Mouse (Mus musculus) thymus, adult 2 months (tissue): Measurements from ENCODE around the gene Ptdss2. TPM values are rescaled to one million over a fixed set of nuclear protein-coding genes. Genes with fewer than 3 reads are reported as not detected.

ENCODE experiments used
- DNase-seq: peaks from one replicate; pipeline ENCODE4 v3.0.0; 2021
- H3K27ac ChIP-seq: fragments of 200-500 bp; 2 replicates; pipeline ENCODE4 v1.5.1; 2012; ENCODE audit warnings: low read length, control low read depth; ENCODE audit not compliant: control insufficient read depth, insufficient read depth
- H3K27me3 ChIP-seq: fragments of 200-500 bp; 2 replicates; pipeline ENCODE4 v1.6.1; 2012; ENCODE audit warnings: mild to moderate bottlenecking, low read length, moderate library complexity, mixed read lengths; ENCODE audit not compliant: control insufficient read depth, insufficient read depth
- H3K36me3 ChIP-seq: fragments of 200-500 bp; 2 replicates; pipeline ENCODE4 v1.6.1; 2012; ENCODE audit warnings: mild to moderate bottlenecking, low read length, moderate library complexity; ENCODE audit not compliant: control insufficient read depth, insufficient read depth
- H3K4me1 ChIP-seq: fragments of 200-500 bp; replicated peaks from 2 replicates; pipeline ENCODE4 v1.6.1; 2012; ENCODE audit warnings: low read length; ENCODE audit not compliant: control insufficient read depth, insufficient read depth
- H3K4me3 ChIP-seq: fragments of 200-500 bp; 2 replicates; pipeline ENCODE4 v1.5.1; 2012; ENCODE audit warnings: mild to moderate bottlenecking, low read length, control low read depth, moderate library complexity; ENCODE audit not compliant: control insufficient read depth, insufficient read depth
- CTCF ChIP-seq: fragments of 200-500 bp; IDR thresholded peaks from 2 replicates; pipeline ENCODE4 v1.5.1; 2012; ENCODE audit warnings: mild to moderate bottlenecking, control low read depth, low read length, moderate library complexity, borderline replicate concordance; ENCODE audit not compliant: control insufficient read depth, poor library complexity, insufficient read depth; ENCODE audit errors: extremely low read depth
- POLR2A ChIP-seq: fragments of 200-500 bp; IDR thresholded peaks from 2 replicates; pipeline ENCODE4 v1.6.1; 2012; ENCODE audit warnings: mild to moderate bottlenecking, low read length, control low read depth, moderate library complexity; ENCODE audit not compliant: control insufficient read depth, poor library complexity, insufficient read depth; ENCODE audit errors: extremely low read depth
- WGBS: fragments of 180-500 bp; shearing (Covaris S2); methylation state at CpG from one replicate; pipeline ENCODE4 v1.1.7; 2018; 5-methylcytosine and 5-hydroxymethylcytosine counted together
- polyA plus RNA-seq: library from polyadenylated mRNA; depleted of rRNA; stranded (reverse); fragments of >200 nt; gene quantifications from 2 replicates; pipeline ENCODE4 v1.2.3, GENCODE M21; 2012

The Ptdss2 gene
- polyA plus RNA-seq, 1 experiment, result 33.8 TPM

DNA sequence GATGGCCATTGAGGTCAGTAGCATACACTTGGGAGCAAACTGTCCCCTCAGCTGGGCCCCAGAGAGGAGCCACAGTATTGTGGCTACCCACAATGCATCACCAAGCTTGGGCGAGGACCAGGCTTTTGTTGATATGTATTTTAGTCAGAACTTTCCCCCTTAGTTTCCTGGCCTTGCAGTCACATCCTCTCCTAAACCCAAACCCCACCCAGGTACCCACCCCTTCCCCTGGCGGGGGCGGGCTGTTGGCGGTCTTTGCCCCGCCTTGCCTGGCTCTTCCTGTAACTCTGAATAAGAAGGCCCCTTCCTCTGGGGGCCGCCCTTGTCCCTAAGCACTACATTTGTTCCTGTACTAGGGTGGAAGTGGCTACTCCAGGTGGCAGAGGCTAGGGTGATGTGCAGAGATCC is 25.5 kb upstream of the Ptdss2 start:
- Histone ChIP-seq H3K4me3 (peak overlapping the region; percentile 53), H3K27me3 (no peaks in the 10 kb centered on the region), H3K36me3 (no peaks in the 10 kb centered on the region), H3K27ac (peak overlapping the region; percentile 92), H3K4me1 (peaks cover 42% of the 10 kb centered on the region)
- peak; percentile 96 for DNase-seq
- 4% methylated on average over 6 of the region's 6 CpGs for WGBS
- TF ChIP-seq CTCF (peak; percentile 44; the same call in 1 of the 2 replicates), POLR2A (peak; percentile 48; the same call in 1 of the 2 replicates)

DNA sequence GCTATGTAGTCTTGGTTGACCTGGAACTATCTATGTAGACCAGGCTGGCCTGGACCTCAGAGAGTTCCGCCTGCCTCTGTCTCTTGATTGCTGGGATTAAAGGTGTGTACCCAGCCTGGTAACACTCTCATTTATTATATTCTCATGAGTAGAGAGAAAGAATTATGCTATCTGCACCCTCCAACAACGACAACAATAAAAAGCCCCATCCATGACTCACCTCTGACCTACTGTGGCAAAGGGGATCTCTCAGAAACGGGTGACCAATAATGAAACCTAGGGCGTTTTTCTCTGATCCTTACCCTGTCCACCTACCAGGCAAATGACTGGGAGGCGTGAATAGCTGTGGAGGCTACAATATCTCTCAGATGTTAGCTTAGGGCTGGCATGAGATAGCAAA is 25.0 kb upstream of the Ptdss2 start:
- 72% methylated on average over 5 of the region's 5 CpGs for WGBS
- no peak for DNase-seq
- Histone ChIP-seq H3K27me3 (no peaks in the 10 kb centered on the region), H3K4me3 (no peak overlapping the region), H3K36me3 (no peaks in the 10 kb centered on the region), H3K27ac (peak overlapping the region; percentile 66), H3K4me1 (peaks cover 39% of the 10 kb centered on the region)
- no peak for TF ChIP-seq CTCF
- no peak for TF ChIP-seq POLR2A

DNA sequence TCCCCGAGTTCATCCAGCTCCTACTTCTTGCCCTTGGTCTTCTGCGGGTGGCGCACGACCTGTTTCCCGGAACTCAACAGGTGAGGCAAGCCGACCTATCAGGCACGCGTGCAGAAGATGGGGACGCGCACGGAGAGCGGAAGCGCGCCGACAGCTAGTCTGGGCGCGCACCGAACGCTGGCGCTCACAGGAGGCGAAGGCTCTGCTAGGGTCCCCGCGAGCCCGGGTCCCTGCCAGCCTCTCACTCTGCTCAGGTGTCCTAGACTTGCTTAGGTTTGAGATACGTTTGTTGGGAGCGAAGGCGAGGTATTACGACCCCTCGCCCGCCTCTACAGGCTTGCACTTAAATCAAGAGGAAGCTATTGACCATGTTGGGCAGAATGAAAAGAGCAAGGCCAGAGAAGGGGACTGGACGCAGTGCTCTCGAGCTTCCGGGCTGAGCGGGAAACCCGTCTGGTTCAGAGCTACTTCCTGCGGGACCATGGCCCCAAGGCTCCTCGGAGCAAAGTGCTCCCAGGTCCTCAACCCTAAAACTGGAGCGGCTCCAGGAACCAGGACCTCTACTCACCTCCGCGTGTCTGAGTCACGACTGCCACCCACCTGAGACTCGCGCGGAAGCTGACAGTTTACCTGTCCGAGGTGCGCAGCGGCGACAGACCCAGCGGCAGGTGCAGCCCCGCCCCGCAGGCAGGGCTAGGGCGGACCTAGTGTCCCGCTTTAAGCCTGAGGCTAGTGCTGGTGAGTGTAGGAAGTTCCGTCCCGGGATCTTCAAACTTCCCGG is 22.1 kb upstream of the Ptdss2 start, which contains the start of gene Sigirr:
Gene Sigirr, minus strand, starts transcription at position 662 of the 781 bp plus-strand sequence.
- peak; percentile 66; the same call in 1 of the 2 replicates for TF ChIP-seq POLR2A
- no peak for TF ChIP-seq CTCF
- Histone ChIP-seq H3K36me3 (no peaks in the 10 kb centered on the region), H3K4me1 (peaks cover 30% of the 10 kb centered on the region), H3K27me3 (no peaks in the 10 kb centered on the region), H3K4me3 (peak within 1 kb of the TSS; percentile 40), H3K27ac (no peak within 1 kb of the TSS)
- 14% methylated on average over 56 of the region's 56 CpGs for WGBS
- DNase-seq, result peak; percentile 75

DNA sequence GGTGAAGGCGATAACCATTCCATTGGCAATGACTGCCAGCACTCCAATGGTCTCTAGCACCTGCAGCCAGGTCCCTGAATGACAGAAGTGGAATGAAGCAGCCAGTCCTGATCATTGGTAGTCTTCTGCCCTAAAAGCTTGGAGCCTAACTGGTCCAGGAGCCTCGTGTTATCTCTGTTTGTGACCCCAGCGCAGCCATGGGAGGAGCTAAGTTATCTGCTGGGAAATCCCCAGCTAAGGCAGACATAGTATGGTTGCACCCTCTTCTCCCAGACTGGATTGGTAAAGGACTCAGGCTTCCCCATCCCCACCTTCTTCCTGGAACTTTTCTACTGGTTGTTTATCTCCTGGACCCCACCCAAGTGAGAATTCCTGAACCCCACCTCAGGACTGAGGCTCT is 19.0 kb upstream of the Ptdss2 start:
- no peak for TF ChIP-seq CTCF
- TF ChIP-seq POLR2A, result no peak
- no peak overlapping the region for H3K4me3 ChIP-seq
- no peaks in the 10 kb centered on the region for H3K36me3 ChIP-seq
- WGBS, result 74% methylated on average over 3 of the region's 3 CpGs
- H3K27ac ChIP-seq, result no peak overlapping the region
- no peak for DNase-seq
- peaks cover 10% of the 10 kb centered on the region for H3K4me1 ChIP-seq
- H3K27me3 ChIP-seq, result no peaks in the 10 kb centered on the region

DNA sequence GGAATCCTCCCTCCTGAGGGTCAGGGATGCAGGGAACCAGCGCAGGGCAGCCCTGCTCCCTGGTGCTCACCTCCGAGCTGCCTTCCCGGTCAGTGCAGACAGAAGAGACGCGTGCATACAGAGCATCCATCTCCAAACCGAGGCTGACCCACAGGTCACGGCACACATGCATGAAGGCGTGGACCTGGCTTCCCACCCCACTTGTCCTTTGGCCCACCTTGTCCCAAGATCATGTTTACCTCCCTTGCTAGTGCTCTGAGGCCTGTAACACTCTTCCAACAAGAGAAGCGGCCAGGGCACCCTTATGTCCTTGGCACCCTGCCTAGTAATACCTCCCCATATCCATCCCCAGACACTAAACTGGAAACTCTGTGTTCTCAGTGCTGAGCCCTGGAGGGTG is 6.3 kb upstream of the Ptdss2 start:
- Histone ChIP-seq H3K4me1 (no peaks in the 10 kb centered on the region), H3K27me3 (no peaks in the 10 kb centered on the region), H3K36me3 (no peaks in the 10 kb centered on the region), H3K27ac (no peak overlapping the region), H3K4me3 (no peak overlapping the region)
- TF ChIP-seq CTCF (no peak), POLR2A (no peak)
- no peak for DNase-seq
- 95% methylated on average over 9 of the region's 9 CpGs for WGBS

DNA sequence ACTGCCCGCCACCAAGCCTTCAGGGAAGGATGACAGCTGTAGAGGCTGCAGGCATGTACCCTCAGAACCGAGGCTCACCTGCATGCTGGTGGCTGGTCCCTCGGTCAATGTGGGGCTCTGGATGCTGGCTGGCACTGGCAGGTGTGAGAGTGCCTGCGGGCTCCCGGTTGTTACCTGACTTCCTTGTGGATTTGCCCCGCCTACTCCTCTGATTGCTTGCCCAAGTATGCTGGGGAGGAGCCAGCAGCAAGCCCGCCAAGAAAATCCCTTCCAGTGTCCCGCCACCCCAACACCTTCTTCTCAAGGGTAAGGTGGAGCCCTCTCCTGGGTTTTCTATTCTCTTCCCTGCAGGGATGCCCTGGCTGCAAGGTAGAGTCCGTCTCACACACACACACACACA is 4.5 kb upstream of the Ptdss2 start, which contains the start of gene Ano9:
Gene Ano9, minus strand, starts transcription at position 171 of the 400 bp plus-strand sequence.
- WGBS, result 75% methylated on average over 9 of the region's 9 CpGs
- Histone ChIP-seq H3K4me3 (no peak within 1 kb of the TSS), H3K4me1 (peaks cover 4% of the 10 kb centered on the region), H3K27me3 (no peaks in the 10 kb centered on the region), H3K36me3 (no peaks in the 10 kb centered on the region), H3K27ac (no peak within 1 kb of the TSS)
- no peak for DNase-seq
- no peak for TF ChIP-seq POLR2A
- TF ChIP-seq CTCF, result no peak
